Mouse (Mus musculus) thymus, postnatal 4 days (tissue): ENCODE data around the gene Wdr17.
"Not testable (repeated sequence)": the region's sequence is repeated elsewhere in the genome, so short reads cannot be mapped to it uniquely, and the experiment has no call there.

Experiments used
- DNase-seq: peaks from one replicate; pipeline ENCODE4 v3.0.0; 2021

The Wdr17 gene

GRCm38 (mm10) chr8:54791858-54792698, 94.9 kb downstream of the Wdr17 start:
- no peak for DNase-seq

DNA sequence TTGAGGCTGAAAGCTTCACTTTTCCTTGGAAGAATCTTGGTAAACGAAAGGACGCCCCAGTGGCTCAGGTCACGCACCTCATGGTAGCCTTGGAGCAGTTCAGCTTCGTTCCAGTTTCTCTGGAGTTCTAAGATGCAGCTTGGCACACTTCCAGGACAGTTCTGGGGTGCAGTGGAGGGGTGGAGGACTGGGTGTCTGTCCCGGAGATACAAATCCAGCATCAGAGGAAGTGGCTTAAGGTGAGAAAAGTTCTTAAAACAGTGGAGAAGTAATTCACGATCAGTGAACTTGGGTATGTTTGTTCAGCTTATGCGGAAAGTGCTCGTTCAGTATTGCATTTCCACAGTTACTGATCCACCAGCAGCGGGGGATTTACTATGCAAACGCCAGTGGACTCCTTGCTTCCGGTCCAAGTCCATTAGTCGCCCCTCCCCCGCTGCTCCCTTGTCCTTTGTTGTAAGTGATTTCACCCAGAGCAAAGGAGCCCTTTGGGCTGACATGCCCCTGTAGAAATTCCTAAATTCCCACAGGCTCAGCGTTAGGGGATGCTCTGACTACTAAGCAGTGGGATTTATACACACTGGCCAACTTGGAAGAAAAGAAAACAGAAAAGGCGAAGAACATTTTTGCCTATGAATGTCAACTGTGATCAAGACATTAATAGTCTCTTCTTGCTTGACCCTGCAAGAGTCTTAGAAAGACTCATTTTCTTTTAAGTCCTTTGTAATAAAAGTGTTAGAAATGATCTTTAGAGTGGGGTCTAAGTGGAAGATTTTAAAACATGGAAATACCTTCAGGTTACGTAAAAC, 106.6 kb downstream of the Wdr17 start:
- peak; percentile 3 for DNase-seq

- peak; percentile 9 for DNase-seq
Observed at GRCm38 (mm10) chr8:54779317-54780133, 107.5 kb downstream of the Wdr17 start.

DNA sequence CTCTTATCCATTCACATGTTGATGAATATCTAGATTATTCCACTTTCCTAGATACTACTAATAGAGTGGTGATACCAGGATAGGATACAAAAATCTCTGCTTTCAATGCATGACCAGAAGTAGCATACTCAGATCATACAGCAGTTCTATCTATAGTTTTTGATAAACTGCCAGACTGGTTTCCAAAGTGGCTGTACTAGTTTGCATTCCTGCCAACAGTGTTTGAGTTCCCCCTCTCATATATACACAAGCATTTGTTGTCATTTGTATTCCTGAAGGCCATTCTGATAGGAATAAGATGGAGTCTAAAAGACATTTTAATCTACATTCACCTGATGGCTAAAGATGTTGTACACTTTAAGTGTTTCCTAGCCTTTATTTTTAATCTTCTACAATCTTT, 110.0 kb downstream of the Wdr17 start:
- DNase-seq: no peak

DNA sequence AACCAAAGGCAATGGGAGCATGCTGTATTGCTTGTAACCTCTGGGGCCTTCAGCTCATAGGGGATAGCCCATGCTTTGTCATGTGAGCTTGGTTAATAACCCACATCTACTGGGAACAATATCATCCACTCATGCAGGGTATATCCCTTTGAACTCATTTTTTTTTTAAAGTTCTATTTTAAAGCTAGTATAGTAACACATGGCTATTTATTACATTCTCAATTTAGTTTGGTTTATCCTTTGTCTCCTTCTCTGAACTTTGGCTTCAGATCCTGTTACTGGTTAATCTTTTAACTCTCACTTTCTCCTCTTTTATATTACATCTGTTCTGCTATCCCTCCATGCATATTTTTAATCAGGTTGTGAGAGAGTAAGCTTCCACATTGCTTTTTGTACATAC, 110.7 kb downstream of the Wdr17 start:
- DNase-seq: no peak

GRCm38 (mm10) chr8:54757646-54758045, 129.3 kb downstream of the Wdr17 start:
- DNase-seq: no peak

GRCm38 (mm10) chr8:54736660-54737312, 150.2 kb downstream of the Wdr17 start:
- DNase-seq: no peak

- DNase-seq: no peak
Observed at GRCm38 (mm10) chr8:54724668-54725035, 162.3 kb downstream of the Wdr17 start.

DNA sequence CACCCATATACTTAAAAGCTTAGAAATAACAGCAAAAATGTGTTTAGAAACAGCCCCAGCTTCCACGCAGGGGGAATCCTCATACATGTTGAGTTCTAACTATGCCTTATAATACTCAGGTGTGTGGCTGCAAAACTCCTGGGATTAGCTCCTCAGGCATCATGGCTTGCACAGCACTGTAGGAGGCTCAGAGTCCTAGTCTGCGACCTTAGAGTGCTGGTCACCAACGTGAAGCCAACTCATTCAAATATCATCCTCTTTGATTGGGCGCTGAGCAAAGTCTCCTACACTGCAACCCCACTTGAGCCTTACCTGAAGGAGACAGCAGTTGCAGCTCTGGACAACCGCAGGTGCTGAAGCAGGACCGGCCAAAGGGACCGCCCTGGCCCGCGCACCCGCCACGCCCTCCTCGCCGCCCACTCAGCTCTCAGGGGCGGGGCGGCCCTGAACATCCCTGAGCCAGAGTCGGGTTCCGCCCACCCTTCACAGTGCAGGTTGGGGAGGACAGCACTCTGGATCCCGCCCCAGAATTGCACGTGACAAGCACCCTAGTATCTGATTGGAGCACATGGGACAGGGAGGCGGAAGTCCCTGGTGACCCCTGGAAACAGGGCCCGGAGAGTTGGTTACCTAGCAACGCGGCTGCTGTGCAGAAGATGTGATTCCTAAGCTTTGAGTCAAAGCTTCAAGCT, 162.9 kb downstream of the Wdr17 start:
- DNase-seq: peak; percentile 45

DNA sequence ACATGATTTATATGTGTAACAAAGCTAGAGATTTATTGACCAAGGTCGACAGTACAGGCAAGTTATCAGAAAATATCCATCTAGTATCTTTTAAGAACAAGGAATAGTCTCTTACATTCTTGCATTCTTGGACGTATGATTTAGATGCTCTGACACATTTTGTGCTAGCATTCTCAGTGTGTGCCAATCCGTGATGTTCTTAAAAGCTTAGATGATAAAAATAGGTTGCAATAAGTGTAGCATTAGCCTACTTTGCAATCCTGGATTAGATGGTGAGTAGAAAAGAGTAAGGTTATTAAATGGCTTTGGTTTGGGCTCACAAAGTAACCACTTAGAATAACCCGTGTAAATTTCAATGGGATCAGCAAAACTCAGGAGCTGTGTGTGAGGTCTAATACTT, 168.5 kb downstream of the Wdr17 start:
- DNase-seq: no peak

GRCm38 (mm10) chr8:54705743-54706142, 181.2 kb downstream of the Wdr17 start:
- no peak for DNase-seq

DNA sequence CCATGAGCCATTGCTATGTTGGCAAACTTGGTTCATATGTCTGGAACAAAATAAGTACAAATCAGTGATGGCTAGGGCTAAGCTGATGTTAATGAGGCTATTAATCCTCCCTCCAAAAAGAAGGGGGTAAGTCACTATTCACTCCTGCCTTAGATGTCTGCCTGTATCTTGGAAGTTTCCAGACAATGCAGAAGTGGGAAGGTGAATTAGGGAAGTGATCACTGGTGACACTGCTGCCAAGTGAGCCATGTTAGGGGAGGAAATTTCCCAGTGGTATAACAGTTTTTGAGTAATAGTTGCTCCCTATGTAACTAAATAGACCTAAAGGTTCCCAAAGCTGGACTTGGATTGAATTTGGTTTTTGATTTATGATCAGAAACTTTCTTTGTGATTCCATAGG, 215.2 kb downstream of the Wdr17 start:
- DNase-seq: no peak

DNA sequence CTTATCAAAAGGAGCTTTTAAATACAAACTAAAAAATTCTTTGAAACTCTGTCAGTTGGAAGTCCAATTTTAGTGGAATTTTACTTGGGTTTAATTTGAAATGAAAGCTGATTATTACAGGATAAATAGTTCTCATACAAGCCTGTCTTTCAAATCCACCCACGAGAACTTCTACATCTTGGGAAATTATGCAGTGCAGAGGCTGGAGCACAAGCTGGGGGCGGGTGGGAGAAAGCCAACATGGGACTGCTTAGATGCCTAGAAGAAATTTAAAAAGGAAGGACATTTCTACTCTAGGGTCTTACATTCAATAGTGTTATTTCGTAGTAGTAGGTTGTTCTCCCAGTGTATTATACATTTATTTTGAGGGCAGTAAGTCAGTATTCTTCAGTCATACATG, 219.2 kb downstream of the Wdr17 start:
- no peak for DNase-seq

GRCm38 (mm10) chr8:54660675-54661074, 226.3 kb downstream of the Wdr17 start:
- DNase-seq: peak; percentile 28

- no peak for DNase-seq
Observed at GRCm38 (mm10) chr8:54659703-54660102, 227.3 kb downstream of the Wdr17 start.

DNA sequence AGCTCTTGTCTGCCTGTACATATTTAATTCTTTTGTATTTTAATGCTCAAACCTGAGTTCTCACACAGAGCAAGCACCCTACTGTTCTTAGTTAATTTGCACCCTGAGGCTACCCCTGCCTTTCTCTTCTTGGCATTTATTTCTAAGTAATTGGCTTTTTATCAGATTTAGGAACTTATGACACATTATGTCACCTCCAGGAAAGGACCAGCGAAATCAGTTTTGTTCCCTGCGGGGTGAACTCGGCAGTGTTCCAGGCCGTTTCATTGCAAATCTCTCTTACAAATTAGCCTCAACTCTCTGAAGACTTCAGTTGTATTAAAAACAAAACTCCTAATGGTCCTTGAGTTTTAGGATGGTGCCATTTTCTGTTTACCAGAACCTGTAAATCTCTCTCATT, 248.3 kb downstream of the Wdr17 start:
- no peak for DNase-seq

DNA sequence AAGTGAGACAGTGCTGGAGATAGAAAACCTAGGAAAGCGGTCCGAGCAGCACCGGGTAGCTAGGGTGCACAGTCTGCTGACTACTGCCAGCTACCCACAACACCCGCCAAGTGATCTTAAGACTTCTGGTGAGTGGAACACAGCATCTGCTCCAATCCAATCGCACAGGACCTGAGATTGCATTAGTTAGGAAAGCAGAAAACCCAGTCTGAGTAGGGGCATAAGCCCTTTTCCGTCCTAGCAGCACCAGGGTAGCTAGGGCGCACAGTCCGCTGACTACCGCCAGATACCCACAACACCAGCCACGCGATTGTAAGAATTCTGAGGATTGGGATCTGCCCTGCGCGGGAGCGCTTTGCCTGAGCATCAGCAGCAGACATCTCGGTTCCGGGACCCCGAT, 270.3 kb downstream of the Wdr17 start:
- DNase-seq: not testable (repeated sequence)

DNA sequence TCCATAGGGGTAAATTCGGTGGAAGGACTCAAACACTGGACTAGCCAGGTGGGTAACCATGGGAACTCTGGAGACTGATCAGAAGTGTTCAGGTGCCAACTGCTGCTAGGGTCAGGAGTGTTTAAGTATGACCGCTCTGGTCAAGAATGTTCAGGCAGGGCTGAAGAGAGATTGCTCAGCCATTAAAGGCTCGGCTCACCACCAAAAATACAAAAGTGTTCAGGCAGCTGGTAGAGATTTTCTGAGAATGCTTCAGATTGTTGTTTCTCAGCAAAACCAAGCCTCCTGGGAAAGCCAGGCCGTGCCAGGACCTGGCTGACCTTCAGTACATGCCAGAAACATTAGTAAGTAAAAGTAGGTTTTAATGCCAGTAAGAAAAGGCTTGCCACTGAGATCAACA, 276.7 kb downstream of the Wdr17 start:
- no peak for DNase-seq

DNA sequence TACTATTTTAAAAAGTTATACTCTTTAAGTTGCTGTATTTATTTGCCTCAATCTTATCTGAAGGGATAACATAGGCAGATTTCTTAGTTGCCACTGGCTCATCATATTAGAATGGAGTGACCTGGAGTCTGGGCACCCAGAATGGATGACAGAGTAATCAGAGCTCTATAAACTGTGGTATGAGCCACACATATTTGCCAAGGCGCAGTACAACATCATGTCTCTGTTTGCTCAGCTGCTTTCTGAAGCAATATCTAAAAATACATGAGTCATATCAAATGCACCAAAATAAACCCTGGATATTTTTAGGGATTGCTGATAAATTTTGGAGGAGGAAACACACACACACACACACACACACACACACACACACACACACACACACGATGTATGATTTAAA, 277.6 kb downstream of the Wdr17 start:
- DNase-seq: no peak

DNA sequence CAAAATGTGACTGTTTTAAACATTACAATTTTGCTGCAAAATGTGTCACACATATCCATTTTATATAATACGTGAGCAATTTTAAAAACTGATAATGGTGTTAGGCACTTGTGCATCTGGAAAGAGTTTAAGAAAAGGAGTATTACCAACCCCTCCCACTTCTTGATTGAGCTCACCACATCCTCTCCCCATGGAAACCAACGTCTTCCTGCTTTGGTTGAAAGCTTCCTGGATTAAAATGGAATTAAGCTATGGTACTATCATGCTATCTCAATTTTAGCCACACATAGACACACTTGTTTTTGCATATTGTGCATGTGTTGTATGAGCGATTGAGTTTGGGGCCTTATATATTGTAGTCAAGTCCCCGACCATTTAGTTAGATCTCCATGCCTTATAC, 283.5 kb downstream of the Wdr17 start:
- DNase-seq: no peak

DNA sequence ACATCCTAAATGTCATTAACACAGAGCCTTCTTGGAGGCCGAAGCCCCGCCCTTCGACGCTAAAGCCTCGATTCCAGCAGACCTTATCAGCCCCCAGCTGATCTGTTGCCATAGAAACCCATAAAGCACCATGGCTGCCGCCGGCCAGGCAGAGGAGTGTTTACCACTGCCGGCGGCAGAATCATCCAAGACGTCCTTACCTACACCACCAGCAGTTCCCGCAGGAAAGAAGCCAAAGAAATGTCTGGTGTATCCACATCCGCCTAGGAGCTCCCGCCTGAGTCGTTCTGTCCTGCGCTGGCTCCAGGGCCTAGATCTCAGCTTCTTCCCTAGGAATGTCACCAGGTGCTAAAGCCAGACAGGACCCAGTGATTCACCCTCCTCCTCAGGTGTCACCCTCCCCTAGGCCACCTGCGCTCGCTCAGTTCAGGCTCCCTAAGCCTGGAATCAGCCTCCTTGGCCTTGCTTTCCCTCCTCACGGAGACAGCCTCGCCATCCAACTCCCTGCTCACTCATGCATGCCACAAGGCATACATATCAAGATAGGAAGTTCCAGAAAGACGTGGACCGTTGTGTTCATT, 286.2 kb downstream of the Wdr17 start, which contains the start of gene Spata4:
TSS of gene Spata4 (plus strand) at position 111 of the 581 bp plus-strand sequence.
- no peak for DNase-seq

DNA sequence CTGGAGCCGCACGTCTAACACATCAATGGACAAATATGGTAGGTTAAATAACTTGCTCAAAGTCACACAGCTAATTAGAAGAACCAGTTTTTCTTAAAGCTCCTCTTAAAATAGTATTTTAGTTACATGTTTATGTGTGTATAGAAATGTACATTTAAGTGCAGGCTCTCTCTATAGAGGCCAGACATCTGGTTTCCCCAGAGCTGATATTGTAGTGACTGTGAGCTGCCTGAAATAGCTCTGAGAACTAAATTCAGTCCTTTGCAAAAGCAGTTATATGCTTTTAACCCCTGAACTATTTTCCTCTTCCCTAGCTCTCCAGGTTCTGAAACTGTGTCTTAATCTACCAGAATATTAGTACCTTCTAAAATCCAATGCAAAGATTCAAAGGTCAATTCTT, 289.6 kb downstream of the Wdr17 start:
- no peak for DNase-seq
